Mouse (Mus musculus): ENCODE measurements around the gene Washc2. TPM values are rescaled to one million over a fixed set of nuclear protein-coding genes. Genes with fewer than 3 reads are reported as not detected.
A peak's percentile ranks its signal among the peaks of the same experiment; 100 is the strongest.
"Not testable (repeated sequence)": the region's sequence is repeated elsewhere in the genome, so short reads cannot be mapped to it uniquely, and the experiment has no call there.

Gene Washc2
- polyA plus RNA-seq (2015; fragmentation: Nextera tagmentation; extraction: Ambion mirVana) = 40.5 and 49.2 TPM in 2 replicates

- DNase-seq (ENCODE audit: low spot score) (peak; percentile 97), ATAC-seq (replicated peaks; ENCODE audit: low FRiP score, low read depth) (peak; percentile 98)
- no peaks in the 10 kb centered on the region; the same call in 1 of the 2 replicates for H3K4me1 ChIP-seq (replicated peaks; ENCODE audit: insufficient read depth, low read length)
- no peaks in the 10 kb centered on the region for H3K27me3 ChIP-seq (ENCODE audit: insufficient read depth, low read length)
- H3K27ac ChIP-seq = peak within 1 kb of the TSS; percentile 94
- no peaks in the 10 kb centered on the region for H3K9me3 ChIP-seq (replicated peaks; ENCODE audit: low read length)
- peak within 1 kb of the TSS; percentile 85 for H3K4me3 ChIP-seq (replicated peaks; ENCODE audit: low read depth, low read length)
- H3K36me3 ChIP-seq (ENCODE audit: insufficient read depth, low read length) = peaks cover 12% of the 10 kb centered on the region; the same call in 1 of the 2 replicates
- H3K9ac ChIP-seq (ENCODE audit: low read depth, low read length) = peak within 1 kb of the TSS; percentile 79
- under 1% methylated on average over 51 of the region's 51 CpGs for WGBS
- H3K4me2 ChIP-seq (ENCODE audit: low read length) = peak within 1 kb of the TSS; percentile 89
- no peak for TF ChIP-seq CTCF (IDR thresholded peaks at IDR 0.05; ENCODE audit: low read depth)
Measured at GRCm38 (mm10) chr6:116207729-116208534, at the start of gene Washc2. Washc2 (plus strand) TSS chr6:116208038.

- no peak for TF ChIP-seq CTCF (IDR thresholded peaks at IDR 0.05; ENCODE audit: low read depth)
- no peak overlapping the region for H3K9ac ChIP-seq (ENCODE audit: low read depth, low read length)
- H3K4me3 ChIP-seq (replicated peaks; ENCODE audit: low read depth, low read length) = no peak overlapping the region
- H3K4me1 ChIP-seq (replicated peaks; ENCODE audit: insufficient read depth, low read length) = no peaks in the 10 kb centered on the region
- H3K27ac ChIP-seq = no peak overlapping the region
- no peak for DNase-seq (ENCODE audit: low spot score)
- H3K36me3 ChIP-seq (ENCODE audit: insufficient read depth, low read length) = peaks cover 5% of the 10 kb centered on the region; the same call in 1 of the 2 replicates
- ATAC-seq (replicated peaks; ENCODE audit: low FRiP score, low read depth) = no peak
- H3K27me3 ChIP-seq (ENCODE audit: insufficient read depth, low read length) = no peaks in the 10 kb centered on the region
- WGBS = 91% methylated on average over 1 of the region's 1 CpGs
- no peak overlapping the region for H3K4me2 ChIP-seq (ENCODE audit: low read length)
- no peaks in the 10 kb centered on the region for H3K9me3 ChIP-seq (replicated peaks; ENCODE audit: low read length)
Measured at GRCm38 (mm10) chr6:116166383-116166782, 41.5 kb upstream of the Washc2 start.

- not testable (repeated sequence) for DNase-seq (ENCODE audit: low spot score); H3K4me3 ChIP-seq (replicated peaks; ENCODE audit: low read depth, low read length); H3K36me3 ChIP-seq (ENCODE audit: insufficient read depth, low read length); H3K4me1 ChIP-seq (replicated peaks; ENCODE audit: insufficient read depth, low read length); H3K9ac ChIP-seq (ENCODE audit: low read depth, low read length); H3K9me3 ChIP-seq (replicated peaks; ENCODE audit: low read length); H3K27me3 ChIP-seq (ENCODE audit: insufficient read depth, low read length); ATAC-seq (replicated peaks; ENCODE audit: low FRiP score, low read depth); H3K27ac ChIP-seq; H3K4me2 ChIP-seq (ENCODE audit: low read length)
- WGBS = 87% methylated on average over 35 of the region's 37 CpGs
Measured at GRCm38 (mm10) chr6:116173511-116174099, 34.2 kb upstream of the Washc2 start.

GRCm38 (mm10) chr6:116178376-116178775 is 29.5 kb upstream of the Washc2 start:
- no peak for TF ChIP-seq CTCF (IDR thresholded peaks at IDR 0.05; ENCODE audit: low read depth)
- H3K9ac ChIP-seq (ENCODE audit: low read depth, low read length) = no peak overlapping the region
- no peak overlapping the region for H3K4me2 ChIP-seq (ENCODE audit: low read length)
- no peaks in the 10 kb centered on the region for H3K9me3 ChIP-seq (replicated peaks; ENCODE audit: low read length)
- H3K27ac ChIP-seq = no peak overlapping the region
- H3K36me3 ChIP-seq (ENCODE audit: insufficient read depth, low read length) = no peaks in the 10 kb centered on the region
- H3K4me1 ChIP-seq (replicated peaks; ENCODE audit: insufficient read depth, low read length) = no peaks in the 10 kb centered on the region
- no peaks in the 10 kb centered on the region for H3K27me3 ChIP-seq (ENCODE audit: insufficient read depth, low read length)
- DNase-seq (ENCODE audit: low spot score) (no peak), ATAC-seq (replicated peaks; ENCODE audit: low FRiP score, low read depth) (no peak)
- 97% methylated on average over 2 of the region's 2 CpGs for WGBS
- H3K4me3 ChIP-seq (replicated peaks; ENCODE audit: low read depth, low read length) = no peak overlapping the region

- DNase-seq (ENCODE audit: low spot score) (no peak), ATAC-seq (replicated peaks; ENCODE audit: low FRiP score, low read depth) (no peak)
- H3K9me3 ChIP-seq (replicated peaks; ENCODE audit: low read length) = no peaks in the 10 kb centered on the region
- H3K4me3 ChIP-seq (replicated peaks; ENCODE audit: low read depth, low read length) = no peak overlapping the region
- H3K9ac ChIP-seq (ENCODE audit: low read depth, low read length) = no peak overlapping the region
- H3K27ac ChIP-seq = no peak overlapping the region
- H3K36me3 ChIP-seq (ENCODE audit: insufficient read depth, low read length) = no peaks in the 10 kb centered on the region
- 71% methylated on average over 3 of the region's 3 CpGs for WGBS
- H3K4me2 ChIP-seq (ENCODE audit: low read length) = no peak overlapping the region
- H3K4me1 ChIP-seq (replicated peaks; ENCODE audit: insufficient read depth, low read length) = no peaks in the 10 kb centered on the region
- no peak for TF ChIP-seq CTCF (IDR thresholded peaks at IDR 0.05; ENCODE audit: low read depth)
- no peaks in the 10 kb centered on the region for H3K27me3 ChIP-seq (ENCODE audit: insufficient read depth, low read length)
Measured at GRCm38 (mm10) chr6:116180731-116181130, 27.1 kb upstream of the Washc2 start.

GRCm38 (mm10) chr6:116183509-116183908 is 24.3 kb upstream of the Washc2 start:
- H3K4me2 ChIP-seq (ENCODE audit: low read length) = no peak overlapping the region
- no peaks in the 10 kb centered on the region for H3K4me1 ChIP-seq (replicated peaks; ENCODE audit: insufficient read depth, low read length)
- DNase-seq (ENCODE audit: low spot score) = no peak
- WGBS = 87% methylated on average over 5 of the region's 5 CpGs
- no peak for TF ChIP-seq CTCF (IDR thresholded peaks at IDR 0.05; ENCODE audit: low read depth)
- H3K9me3 ChIP-seq (replicated peaks; ENCODE audit: low read length) = no peaks in the 10 kb centered on the region
- no peak for ATAC-seq (replicated peaks; ENCODE audit: low FRiP score, low read depth)
- H3K9ac ChIP-seq (ENCODE audit: low read depth, low read length) = no peak overlapping the region
- no peak overlapping the region for H3K27ac ChIP-seq
- no peak overlapping the region for H3K4me3 ChIP-seq (replicated peaks; ENCODE audit: low read depth, low read length)
- H3K27me3 ChIP-seq (ENCODE audit: insufficient read depth, low read length) = no peaks in the 10 kb centered on the region
- H3K36me3 ChIP-seq (ENCODE audit: insufficient read depth, low read length) = no peaks in the 10 kb centered on the region
